20 mouse cellular contexts compared by ENCODE assay signal in genomic region chr8:125314996-125315395, GRCm38 (mm10).
DNase-seq lines count a peak whose midpoint lies in the region; ATAC-seq and TF ChIP-seq lines count a peak whose summit lies in the region.
"Had no signal": no experiment of that assay in that cellular context is flagged by ENCODE, and none has a peak within 500 bp of the region (broad histone marks: within the 10 kb centered on the region; RNA-seq: fewer than 3 reads in every experiment).

No protein-coding gene starts in this region.

- TF ChIP-seq CTCF in heart, adult 2 months (IDR thresholded peaks at IDR 0.05) = no peak
- no peak for TF ChIP-seq CTCF in testis, adult 2 months (IDR thresholded peaks at IDR 0.05; ENCODE audit: control insufficient read depth, insufficient read depth, insufficient replicate concordance, low read depth, low read length)
- TF ChIP-seq CTCF in kidney, adult 2 months (conservative IDR thresholded peaks at IDR 0.05; ENCODE audit: insufficient read depth, insufficient read length, low read depth, low read length) = no peak

- H3K9ac ChIP-seq in heart, embryonic 13.5 days = no peak overlapping the region
- no peak overlapping the region for H3K9ac ChIP-seq in heart, adult 2 months (ENCODE audit: low read depth, low read length)
- H3K9ac ChIP-seq: embryonic facial prominence, embryonic 13.5 days; forebrain, embryonic 12.5 days; hindbrain, embryonic 15.5 days had no signal

- 73% methylated on average over 6 of the region's 6 CpGs for WGBS in heart, embryonic 13.5 days
- 73% methylated on average over 6 of the region's 6 CpGs for WGBS in heart, adult 2 months
- 88% methylated on average over 6 of the region's 6 CpGs for WGBS in kidney, adult 2 months

- TF ChIP-seq EP300 in heart, adult 2 months (IDR thresholded peaks at IDR 0.05; ENCODE audit: insufficient read depth, low read depth, low read length) = no peak

- intact Hi-C loops in heart, adult 2 months (cut with DNase I) = no loop called here

- TF ChIP-seq POLR2A in heart, adult 2 months (IDR thresholded peaks at IDR 0.05; ENCODE audit: insufficient read depth, low read depth, low read length) = no peak
- TF ChIP-seq POLR2A in testis, adult 2 months (IDR thresholded peaks at IDR 0.05; ENCODE audit: control insufficient read depth, low read depth, low read length) = no peak
- no peak for TF ChIP-seq POLR2A in kidney, adult 2 months (IDR thresholded peaks at IDR 0.05; ENCODE audit: low read depth, low read length)

- H3K4me2 ChIP-seq in heart, embryonic 13.5 days = no peak overlapping the region
- H3K4me2 ChIP-seq: embryonic facial prominence, embryonic 13.5 days; forebrain, embryonic 12.5 days; hindbrain, embryonic 15.5 days had no signal

- no peaks in the 10 kb centered on the region for H3K9me3 ChIP-seq in heart, embryonic 13.5 days
- H3K9me3 ChIP-seq: embryonic facial prominence, embryonic 10.5 days; embryonic facial prominence, embryonic 13.5 days; forebrain, embryonic 12.5 days; hindbrain, embryonic 15.5 days had no signal

- H3K36me3 ChIP-seq in heart, embryonic 13.5 days = no peaks in the 10 kb centered on the region
- H3K36me3 ChIP-seq in heart, adult 2 months (ENCODE audit: control insufficient read depth, insufficient read depth, low read length) = no peaks in the 10 kb centered on the region
- no peaks in the 10 kb centered on the region for H3K36me3 ChIP-seq in testis, adult 2 months (ENCODE audit: control insufficient read depth, insufficient read depth, low read length)
- H3K36me3 ChIP-seq in kidney, adult 2 months (ENCODE audit: control insufficient read depth, insufficient read depth, low read length) = no peaks in the 10 kb centered on the region
- H3K36me3 ChIP-seq: embryonic facial prominence, embryonic 10.5 days; embryonic facial prominence, embryonic 13.5 days; forebrain, embryonic 12.5 days; hindbrain, embryonic 15.5 days had no signal

- no peak for DNase-seq in heart, adult 2 months
- no peak for DNase-seq in testis, postnatal 10 days (ENCODE audit: low spot score)
- DNase-seq in ZHBTc4 (ENCODE audit: low read depth, low spot score) = peak; percentile 81
- no peak for DNase-seq in kidney, adult 2 months
- DNase-seq: adrenal gland, postnatal 14 days; cerebellum, postnatal 36 days; embryo, embryonic 11 days; gastrocnemius, postnatal 10 days; gastrocnemius, postnatal 36 days; heart, postnatal 14 days had no signal

- no peaks in the 10 kb centered on the region for H3K27me3 ChIP-seq in heart, embryonic 13.5 days (replicated peaks)
- H3K27me3 ChIP-seq in heart, adult 2 months (ENCODE audit: control insufficient read depth, insufficient read depth, low read length) = no peaks in the 10 kb centered on the region
- H3K27me3 ChIP-seq in testis, adult 2 months (ENCODE audit: control insufficient read depth, insufficient read depth, low read length) = no peaks in the 10 kb centered on the region
- H3K27me3 ChIP-seq in kidney, adult 2 months (replicated peaks; ENCODE audit: control insufficient read depth, insufficient read depth, low read length) = no peaks in the 10 kb centered on the region
- H3K27me3 ChIP-seq: hindbrain, embryonic 15.5 days had no signal

- H3K4me3 ChIP-seq in heart, embryonic 13.5 days = no peak overlapping the region
- no peak overlapping the region for H3K4me3 ChIP-seq in heart, adult 2 months
- no peak overlapping the region for H3K4me3 ChIP-seq in testis, adult 2 months (ENCODE audit: control insufficient read depth, low read depth, low read length)
- H3K4me3 ChIP-seq in kidney, adult 2 months (ENCODE audit: insufficient read depth, low read depth, low read length) = no peak overlapping the region
- H3K4me3 ChIP-seq: embryonic facial prominence, embryonic 10.5 days; embryonic facial prominence, embryonic 13.5 days; erythroblast, embryonic 14.5 days; forebrain, embryonic 12.5 days; hindbrain, embryonic 15.5 days had no signal

- peak overlapping the region; percentile 48 for H3K27ac ChIP-seq in heart, embryonic 13.5 days (replicated peaks)
- no peak overlapping the region for H3K27ac ChIP-seq in heart, adult 2 months
- H3K27ac ChIP-seq in testis, adult 2 months (ENCODE audit: control insufficient read depth, insufficient read depth, low read depth, low read length) = peak overlapping the region; percentile 10; the same call in 1 of the 2 replicates
- no peak overlapping the region for H3K27ac ChIP-seq in kidney, adult 2 months (ENCODE audit: insufficient read depth, low read depth, low read length)
- H3K27ac ChIP-seq: embryonic facial prominence, embryonic 10.5 days; embryonic facial prominence, embryonic 13.5 days; forebrain, embryonic 12.5 days; hindbrain, embryonic 15.5 days had no signal

- peaks cover 41% of the 10 kb centered on the region for H3K4me1 ChIP-seq in heart, embryonic 13.5 days
- peaks cover 3% of the 10 kb centered on the region; the same call in 1 of the 2 replicates for H3K4me1 ChIP-seq in heart, adult 2 months (ENCODE audit: control insufficient read depth, insufficient read depth, low read length)
- H3K4me1 ChIP-seq in testis, adult 2 months (ENCODE audit: control insufficient read depth, insufficient read depth, low read length) = peaks cover 2% of the 10 kb centered on the region; the same call in 1 of the 2 replicates
- H3K4me1 ChIP-seq in kidney, adult 2 months (ENCODE audit: control insufficient read depth, insufficient read depth, low read length) = no peaks in the 10 kb centered on the region; the same call in 1 of the 2 replicates

- H3K79me2 ChIP-seq in heart, adult 2 months (replicated peaks; ENCODE audit: control insufficient read depth, insufficient read depth, low read length) = no peaks in the 10 kb centered on the region

- ATAC-seq in heart, embryonic 13.5 days (ENCODE audit: extremely low read depth, insufficient number of reproducible peaks, low FRiP score, low TSS enrichment) = no peak
- ATAC-seq: CD4-positive, CD25-positive, alpha-beta regulatory T cell, adult 4 months; forebrain, embryonic 16.5 days; intestine, postnatal 0 days had no signal

Comparison
In these comparisons a context has a peak if more than half of its experiments do, and no peak if none do; other contexts are left out.
1. H3K27ac ChIP-seq: peak in heart, embryonic 13.5 days (single experiment) and testis, adult 2 months (single experiment); none in heart, adult 2 months (single experiment) and kidney, adult 2 months (single experiment).